In genomic region chr6:119585652-119586375, GRCm38 (mm10) we compare ENCODE assay signal across 10 mouse cellular contexts. TPM values are rescaled to one million over a fixed set of nuclear protein-coding genes. Genes with fewer than 3 reads are reported as not detected.
DNase-seq lines count a peak whose midpoint lies in the region; ATAC-seq and TF ChIP-seq lines count a peak whose summit lies in the region.
"Had no signal": no experiment of that assay in that cellular context is flagged by ENCODE, and none has a peak within 500 bp of the region (broad histone marks: within the 10 kb centered on the region; RNA-seq: fewer than 3 reads in every experiment).

No protein-coding gene starts in this region.

- TF ChIP-seq CTCF in cerebellum, adult 2 months (IDR thresholded peaks at IDR 0.05; ENCODE audit: borderline replicate concordance, insufficient read depth, low read depth, low read length) = no peak

- DNase-seq in kidney, postnatal 14 days = no peak
- DNase-seq in embryonic facial prominence, embryonic 14.5 days (ENCODE audit: low spot score) = peak; percentile 70
- DNase-seq in hindbrain, embryonic 11.5 days (ENCODE audit: low spot score) = peak; percentile 68
- peak; percentile 64 for DNase-seq in lung, postnatal 14 days
- DNase-seq in natural killer cell, adult 2 months (ENCODE audit: low spot score in 2 of 2) = no peak
- DNase-seq in cerebellum, adult 18-20 months = no peak
- no peak for DNase-seq in cerebellum, adult 2 months

- 49% methylated on average over 5 of the region's 5 CpGs for WGBS in kidney, embryonic 14.5 days
- 66% methylated on average over 5 of the region's 5 CpGs for WGBS in embryonic facial prominence, embryonic 14.5 days
- WGBS in hindbrain, embryonic 11.5 days = 69% methylated on average over 5 of the region's 5 CpGs
- WGBS in cerebellum, adult 2 months = 38% methylated on average over 5 of the region's 5 CpGs

- H3K27me3 ChIP-seq in kidney, embryonic 14.5 days (ENCODE audit: control insufficient read depth, insufficient read depth, low read length) = no peaks in the 10 kb centered on the region
- no peaks in the 10 kb centered on the region for H3K27me3 ChIP-seq in embryonic facial prominence, embryonic 14.5 days (replicated peaks; ENCODE audit: control insufficient read depth, insufficient read depth, low read length)
- no peaks in the 10 kb centered on the region for H3K27me3 ChIP-seq in hindbrain, embryonic 11.5 days (ENCODE audit: control insufficient read depth, insufficient read depth, low read length)
- H3K27me3 ChIP-seq in cerebellum, adult 2 months (ENCODE audit: control insufficient read depth, insufficient read depth, low read length) = no peaks in the 10 kb centered on the region

- no peak for TF ChIP-seq POLR2A in cerebellum, adult 2 months (IDR thresholded peaks at IDR 0.05; ENCODE audit: borderline replicate concordance, insufficient read depth, low read length)

- no peak overlapping the region for H3K9ac ChIP-seq in kidney, embryonic 14.5 days (ENCODE audit: low read depth, low read length)
- H3K9ac ChIP-seq in embryonic facial prominence, embryonic 14.5 days (ENCODE audit: low read depth, low read length) = no peak overlapping the region
- H3K9ac ChIP-seq in hindbrain, embryonic 11.5 days (ENCODE audit: low read depth, low read length) = no peak overlapping the region

- ATAC-seq in kidney, embryonic 14.5 days (ENCODE audit: low FRiP score, low TSS enrichment) = no peak
- peak; percentile 69; the same call in 1 of the 2 replicates for ATAC-seq in embryonic facial prominence, embryonic 14.5 days (ENCODE audit: low read depth)
- ATAC-seq in hindbrain, embryonic 11.5 days (ENCODE audit: low FRiP score) = peak; percentile 60

- no peak overlapping the region for H3K4me3 ChIP-seq in kidney, embryonic 14.5 days (ENCODE audit: low read length)
- no peak overlapping the region for H3K4me3 ChIP-seq in embryonic facial prominence, embryonic 14.5 days (ENCODE audit: low read depth, low read length)
- H3K4me3 ChIP-seq in hindbrain, embryonic 11.5 days (ENCODE audit: low read depth, low read length) = no peak overlapping the region
- no peak overlapping the region for H3K4me3 ChIP-seq in cerebellum, adult 2 months (replicated peaks; ENCODE audit: insufficient read depth, low read depth, low read length)

- no peaks in the 10 kb centered on the region for H3K36me3 ChIP-seq in kidney, embryonic 14.5 days (ENCODE audit: control insufficient read depth, insufficient read depth, low read length)
- H3K36me3 ChIP-seq in embryonic facial prominence, embryonic 14.5 days (ENCODE audit: control insufficient read depth, insufficient read depth, low read length) = no peaks in the 10 kb centered on the region
- H3K36me3 ChIP-seq in hindbrain, embryonic 11.5 days (ENCODE audit: control insufficient read depth, insufficient read depth, low read length) = no peaks in the 10 kb centered on the region

- no peaks in the 10 kb centered on the region for H3K9me3 ChIP-seq in kidney, embryonic 14.5 days (ENCODE audit: control insufficient read depth, low read length)
- H3K9me3 ChIP-seq in embryonic facial prominence, embryonic 14.5 days (ENCODE audit: control insufficient read depth, low read length) = no peaks in the 10 kb centered on the region
- no peaks in the 10 kb centered on the region for H3K9me3 ChIP-seq in hindbrain, embryonic 11.5 days (ENCODE audit: control insufficient read depth, low read length)
- H3K9me3 ChIP-seq: G1E had no signal

- H3K27ac ChIP-seq in kidney, embryonic 14.5 days (ENCODE audit: low read depth, low read length) = 0 out of 2 replicates have a peak overlapping the region, but pooled peaks have one; percentile 14
- H3K27ac ChIP-seq in embryonic facial prominence, embryonic 14.5 days (replicated peaks; ENCODE audit: low read depth, low read length) = no peak overlapping the region
- H3K27ac ChIP-seq in hindbrain, embryonic 11.5 days (ENCODE audit: low read depth, low read length) = peak overlapping the region; percentile 54; the same call in 1 of the 2 replicates
- H3K27ac ChIP-seq in cerebellum, adult 2 months (ENCODE audit: insufficient read depth, low read length) = no peak overlapping the region
- H3K27ac ChIP-seq: macrophage had no signal

- no peak overlapping the region for H3K4me2 ChIP-seq in kidney, embryonic 14.5 days (replicated peaks; ENCODE audit: low read depth, low read length)
- H3K4me2 ChIP-seq in embryonic facial prominence, embryonic 14.5 days (ENCODE audit: low read depth, low read length) = no peak overlapping the region
- no peak overlapping the region for H3K4me2 ChIP-seq in hindbrain, embryonic 11.5 days (replicated peaks; ENCODE audit: low read depth, low read length)

- peaks cover 26% of the 10 kb centered on the region for H3K4me1 ChIP-seq in kidney, embryonic 14.5 days (ENCODE audit: control insufficient read depth, insufficient read depth, low read length)
- peaks cover 4% of the 10 kb centered on the region; the same call in 1 of the 2 replicates for H3K4me1 ChIP-seq in embryonic facial prominence, embryonic 14.5 days (ENCODE audit: control insufficient read depth, insufficient read depth, low read length)
- peaks cover 5% of the 10 kb centered on the region for H3K4me1 ChIP-seq in hindbrain, embryonic 11.5 days (replicated peaks; ENCODE audit: control insufficient read depth, insufficient read depth, low read length)
- peaks cover 5% of the 10 kb centered on the region for H3K4me1 ChIP-seq in cerebellum, adult 2 months (ENCODE audit: control insufficient read depth, insufficient read depth, low read length)

RNA-seq across cellular contexts. Expression of gene Wnt5b, which starts 41.7 kb away (rescaled TPM):
- polyA plus RNA-seq in kidney, embryonic 14.5 days (2014; fragmentation: Nextera tagmentation; extraction: Ambion mirVana) = 10.9 and 11.0 TPM in 2 replicates
- 11.4 and 12.6 TPM in 2 replicates for polyA plus RNA-seq in embryonic facial prominence, embryonic 14.5 days (2014; fragmentation: Nextera tagmentation; extraction: Ambion mirVana)
- polyA plus RNA-seq in hindbrain, embryonic 11.5 days (2014; fragmentation: Nextera tagmentation; extraction: Ambion mirVana) = 5.4 and 5.8 TPM in 2 replicates
- 1.9 and 2.0 TPM in 2 replicates for polyA plus RNA-seq in cerebellum, adult 2 months (2012; rRNA removed)
- polyA plus RNA-seq: macrophage had no signal

Comparison
In these comparisons a context has a peak if more than half of its experiments do, and no peak if none do; other contexts are left out.
1. H3K27ac ChIP-seq: peak in kidney, embryonic 14.5 days (single experiment) and hindbrain, embryonic 11.5 days (single experiment); none in embryonic facial prominence, embryonic 14.5 days (single experiment) and cerebellum, adult 2 months (single experiment).
2. DNase-seq: peak in embryonic facial prominence, embryonic 14.5 days (single experiment), hindbrain, embryonic 11.5 days (single experiment) and lung, postnatal 14 days (single experiment); none in kidney, postnatal 14 days (single experiment), natural killer cell, adult 2 months (0 of 2), cerebellum, adult 18-20 months (0 of 2) and cerebellum, adult 2 months (0 of 2).